Mouse (Mus musculus) MEL (cell line): ENCODE results near the gene Olfr1016.

Source experiments
- BHLHE40 ChIP-seq: IDR thresholded peaks from 2 replicates; pipeline ENCODE4 v1.6.1; 2012; ENCODE audit warnings: low read depth, mild to moderate bottlenecking, inconsistent platforms, low read length, improper control_type of control experiment, borderline replicate concordance
- CHD2 ChIP-seq: IDR thresholded peaks from 2 replicates; pipeline ENCODE4 v1.6.1; 2011; ENCODE audit warnings: low read length, improper control_type of control experiment
- CTCF ChIP-seq, 3 experiments: IDR thresholded peaks in 2 of 3; conservative IDR thresholded peaks in 1 of 3; 2 replicates each; pipeline ENCODE4 v1.5.1; 2011 to 2012; ENCODE audit warnings: low read length in 3 of 3, low read depth in 2 of 3, mild to moderate bottlenecking in 2 of 3, improper control_type of control experiment in 1 of 3, inconsistent platforms in 1 of 3, mixed read lengths in 1 of 3, moderate library complexity in 1 of 3; ENCODE audit not compliant: control insufficient read depth in 1 of 3, insufficient read depth in 1 of 3, poor library complexity in 1 of 3, severe bottlenecking in 1 of 3
- GATA1 ChIP-seq: IDR thresholded peaks from 2 replicates; pipeline ENCODE4 v1.6.1; 2011; ENCODE audit warnings: low read depth, low read length, improper control_type of control experiment
- MAX ChIP-seq: IDR thresholded peaks from 2 replicates; pipeline ENCODE4 v1.6.1; 2011; ENCODE audit warnings: low read length, improper control_type of control experiment
- MXI1 ChIP-seq: IDR thresholded peaks from 2 replicates; pipeline ENCODE4 v1.6.1; 2011; ENCODE audit warnings: mild to moderate bottlenecking, low read depth, low read length, improper control_type of control experiment
- NRF1 ChIP-seq: IDR thresholded peaks from 2 replicates; pipeline ENCODE4 v1.6.1; 2014; ENCODE audit warnings: low read depth, mild to moderate bottlenecking, inconsistent platforms, low read length, improper control_type of control experiment, moderate library complexity; ENCODE audit not compliant: poor library complexity, insufficient read depth, severe bottlenecking
- POLR2A ChIP-seq, 2 experiments: IDR thresholded peaks; 2 replicates each; pipeline ENCODE4 v1.6.1; 2011 to 2012; ENCODE audit warnings: low read length in 2 of 2, mild to moderate bottlenecking in 2 of 2, control low read depth in 1 of 2, improper control_type of control experiment in 1 of 2, low read depth in 1 of 2, moderate library complexity in 1 of 2; ENCODE audit not compliant: control insufficient read depth in 1 of 2, insufficient read depth in 1 of 2, poor library complexity in 1 of 2
- TAL1 ChIP-seq: IDR thresholded peaks from 2 replicates; pipeline ENCODE4 v1.6.1; 2012; ENCODE audit warnings: mild to moderate bottlenecking, inconsistent platforms, low read length, moderate library complexity, mixed read lengths
- TCF12 ChIP-seq: IDR thresholded peaks from 2 replicates; pipeline ENCODE4 v1.6.1; 2014; ENCODE audit warnings: low read depth, mild to moderate bottlenecking, inconsistent platforms, low read length, improper control_type of control experiment, moderate library complexity
- USF1 ChIP-seq: IDR thresholded peaks from 2 replicates; pipeline ENCODE4 v1.6.1; 2014; ENCODE audit warnings: low read depth, mild to moderate bottlenecking, inconsistent platforms, low read length, improper control_type of control experiment, moderate library complexity

DNA sequence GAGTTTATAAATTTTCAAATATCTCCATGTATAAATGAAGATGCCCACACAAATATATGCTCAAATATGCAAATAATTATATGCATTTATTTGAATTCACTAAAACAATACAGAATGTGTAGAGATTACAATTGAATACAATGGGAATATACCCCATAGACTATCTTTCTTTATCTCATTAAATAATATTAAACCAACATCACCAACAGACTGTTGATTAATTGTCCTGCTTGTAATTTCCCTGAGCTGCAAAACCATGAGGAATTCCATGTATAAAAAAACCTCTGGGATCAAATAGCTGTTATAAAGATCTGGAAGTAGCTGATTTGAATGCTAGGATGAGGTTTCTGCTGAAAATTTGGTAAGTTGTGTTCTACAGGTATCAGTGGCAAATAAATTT, 35.5 kb downstream of the Olfr1016 start, which contains the start of gene Olfr1013:
- no peak for TF ChIP-seq CTCF (IDR thresholded peaks at IDR 0.05 in 2 of 3, conservative IDR thresholded peaks at IDR 0.05 in 1 of 3; ENCODE audit: control insufficient read depth in 1 of 3, insufficient read depth in 1 of 3, low read depth in 2 of 3, low read length in 3 of 3, poor library complexity in 1 of 3, severe bottlenecking in 1 of 3)
- TF ChIP-seq CHD2: no peak
- no peak for TF ChIP-seq GATA1
- TF ChIP-seq TCF12: no peak
- TF ChIP-seq POLR2A (IDR thresholded peaks at IDR 0.05; ENCODE audit: control insufficient read depth in 1 of 2, insufficient read depth in 1 of 2, low read depth in 1 of 2, low read length in 2 of 2, poor library complexity in 1 of 2): no peak
- no peak for TF ChIP-seq MXI1
- TF ChIP-seq MAX: no peak
- no peak for TF ChIP-seq NRF1
- no peak for TF ChIP-seq TAL1
- no peak for TF ChIP-seq BHLHE40
- no peak for TF ChIP-seq USF1
